Mouse (Mus musculus) left cerebral cortex, adult 8-10 months (tissue): ENCODE measurements at regions not wholly inside any gene's neighbourhood (a gene's known extent, or its start where the extent isn't known, plus 50 kb on each side); places are given as distances from the start of the nearest gene placed in this dataset.

Experiments
- DNase-seq, 2 experiments: peaks; one replicate each; pipeline ENCODE4 v3.0.0; 2022; ENCODE audit warnings: low spot score in 2 of 2

GRCm38 (mm10) chr3:156252256-156252861 is 309.2 kb upstream of the Negr1 start:
- no peak for DNase-seq

GRCm38 (mm10) chr3:156253172-156253934 is 308.2 kb upstream of the Negr1 start:
- no peak for DNase-seq

GRCm38 (mm10) chr3:156256719-156257118 is 304.9 kb upstream of the Negr1 start:
- no peak for DNase-seq

GRCm38 (mm10) chr3:156264654-156265053 is 296.9 kb upstream of the Negr1 start:
- DNase-seq = no peak

GRCm38 (mm10) chr3:156267727-156268126 is 293.9 kb upstream of the Negr1 start:
- no peak for DNase-seq

GRCm38 (mm10) chr3:156299984-156300770 is 261.4 kb upstream of the Negr1 start:
- DNase-seq = peak in 1 of 2 experiments; percentile 9

GRCm38 (mm10) chr3:156301302-156301701 is 260.3 kb upstream of the Negr1 start:
- no peak for DNase-seq

GRCm38 (mm10) chr3:156301745-156302144 is 259.8 kb upstream of the Negr1 start:
- DNase-seq = no peak

- no peak for DNase-seq
Observed at GRCm38 (mm10) chr3:156304174-156304573, 257.4 kb upstream of the Negr1 start.

GRCm38 (mm10) chr3:156305064-156305463 is 256.5 kb upstream of the Negr1 start:
- no peak for DNase-seq

- no peak for DNase-seq
Observed at GRCm38 (mm10) chr3:156335033-156335793, 226.4 kb upstream of the Negr1 start.

- DNase-seq = no peak
Observed at GRCm38 (mm10) chr3:156341484-156341883, 220.1 kb upstream of the Negr1 start.

GRCm38 (mm10) chr3:156351727-156352126 is 209.9 kb upstream of the Negr1 start:
- DNase-seq = no peak

- DNase-seq = no peak
Observed at GRCm38 (mm10) chr3:156353430-156353829, 208.2 kb upstream of the Negr1 start.

- no peak for DNase-seq
Observed at GRCm38 (mm10) chr3:156353841-156354473, 207.6 kb upstream of the Negr1 start.

- DNase-seq = no peak
Observed at GRCm38 (mm10) chr3:156368669-156369343, 192.8 kb upstream of the Negr1 start.

GRCm38 (mm10) chr3:156376717-156377116 is 184.9 kb upstream of the Negr1 start:
- no peak for DNase-seq

GRCm38 (mm10) chr3:156382919-156383318 is 178.7 kb upstream of the Negr1 start:
- DNase-seq = no peak

GRCm38 (mm10) chr3:156406136-156406535 is 155.5 kb upstream of the Negr1 start:
- no peak for DNase-seq

- DNase-seq = no peak
Observed at GRCm38 (mm10) chr3:156407112-156407511, 154.5 kb upstream of the Negr1 start.
